Mouse (Mus musculus) testis, postnatal 10 days (tissue): ENCODE results near the gene Prkcsh.

Experiments
- DNase-seq: peaks from one replicate; pipeline ENCODE4 v3.0.0; 2021; ENCODE audit warnings: low spot score

Gene Prkcsh

GRCm38 (mm10) chr9:21987592-21988342 is 14.8 kb upstream of the Prkcsh start:
- peak; percentile 62 for DNase-seq

GRCm38 (mm10) chr9:21988421-21989101 is 14.0 kb upstream of the Prkcsh start:
- no peak for DNase-seq

- peak; percentile 69 for DNase-seq
Measured at GRCm38 (mm10) chr9:21989230-21990110, 13.1 kb upstream of the Prkcsh start, which contains the start of gene Rgl3. Rgl3 (minus strand) TSS chr9:21989446.

DNA sequence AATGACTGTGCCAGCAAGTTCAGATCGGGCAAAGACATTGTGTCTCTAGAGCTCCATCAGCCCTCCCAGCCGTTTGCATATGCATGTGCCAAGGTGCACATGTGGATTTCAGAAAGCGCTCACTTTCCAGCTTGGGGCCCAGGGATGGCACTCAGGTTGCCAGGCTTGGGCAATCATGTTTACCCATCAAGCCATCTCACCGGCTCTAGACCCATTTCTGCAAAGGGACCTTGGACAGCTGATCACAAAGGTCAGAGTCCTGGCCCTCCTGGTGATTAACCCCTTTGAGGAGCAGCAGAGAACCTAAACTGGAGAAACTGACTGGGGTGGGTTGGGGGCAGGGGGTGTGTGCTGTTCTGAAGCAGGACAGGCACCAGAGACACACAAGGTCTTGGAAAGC is 10.4 kb upstream of the Prkcsh start:
- no peak for DNase-seq

GRCm38 (mm10) chr9:21996178-21996867 is 6.3 kb upstream of the Prkcsh start:
- no peak for DNase-seq

GRCm38 (mm10) chr9:22000296-22000695 is 2.3 kb upstream of the Prkcsh start:
- DNase-seq, result no peak

DNA sequence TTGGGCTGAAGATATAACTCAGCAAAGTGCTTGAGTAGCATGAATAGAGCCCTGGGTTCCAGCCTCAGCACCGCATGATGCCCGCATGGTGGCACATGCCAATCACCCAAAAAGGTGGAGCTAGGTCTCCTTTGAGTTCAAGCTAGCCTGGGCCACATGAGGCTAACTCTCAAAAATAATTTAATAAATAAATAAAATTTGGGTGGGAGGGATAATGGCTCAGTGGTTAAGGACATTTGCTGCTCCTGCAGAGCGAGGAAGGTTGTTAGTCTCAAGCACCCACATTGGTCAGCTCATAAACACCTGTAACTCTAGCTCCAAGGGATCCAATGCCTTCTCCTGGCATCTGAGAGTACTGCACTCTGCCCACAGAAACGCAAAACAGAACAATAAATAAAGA is 973 bp upstream of the Prkcsh start:
- no peak for DNase-seq

DNA sequence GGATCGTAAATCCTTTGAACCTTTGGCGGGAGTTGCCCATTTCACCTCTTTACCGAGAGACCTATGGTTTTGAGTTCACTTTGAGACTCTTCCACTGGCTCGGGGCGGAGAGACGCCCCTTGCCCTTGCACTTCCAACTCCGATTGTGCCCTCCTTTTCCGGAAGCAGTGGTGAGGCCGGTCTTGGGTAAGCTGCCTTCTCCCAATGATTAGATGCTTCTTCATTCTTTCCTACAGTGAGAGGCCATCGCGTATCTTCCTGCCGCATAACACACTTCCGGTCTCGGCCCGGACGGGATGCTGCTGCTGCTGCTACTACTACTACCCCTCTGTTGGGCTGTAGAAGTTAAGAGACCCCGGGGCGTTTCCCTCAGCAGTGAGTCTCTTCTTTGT is 553 bp downstream of the Prkcsh start:
- no peak for DNase-seq

DNA sequence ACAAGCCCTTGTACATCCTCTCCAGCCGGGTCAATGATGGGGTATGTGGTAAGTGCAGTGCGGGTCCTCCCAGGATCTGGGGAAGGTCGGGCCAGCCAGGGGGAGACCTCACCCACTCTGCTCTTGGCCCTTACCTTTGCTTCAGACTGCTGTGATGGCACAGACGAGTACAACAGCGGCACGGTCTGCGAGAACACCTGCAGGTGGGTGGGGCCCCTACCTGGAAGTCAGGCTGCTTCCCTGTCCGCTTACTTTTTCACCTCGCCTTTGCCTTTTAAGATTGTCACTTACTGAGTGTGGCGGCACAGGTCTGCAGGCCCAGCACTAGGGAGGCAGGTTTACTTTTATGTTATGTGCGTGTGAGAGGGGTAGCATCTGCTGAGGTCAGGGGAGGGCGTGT is 1.9 kb downstream of the Prkcsh start:
- DNase-seq, result no peak

GRCm38 (mm10) chr9:22011055-22011454 is 8.4 kb downstream of the Prkcsh start:
- DNase-seq, result no peak

GRCm38 (mm10) chr9:22012731-22013130 is 10.1 kb downstream of the Prkcsh start:
- no peak for DNase-seq

- no peak for DNase-seq
Measured at GRCm38 (mm10) chr9:22016245-22016644, 13.6 kb downstream of the Prkcsh start.

DNA sequence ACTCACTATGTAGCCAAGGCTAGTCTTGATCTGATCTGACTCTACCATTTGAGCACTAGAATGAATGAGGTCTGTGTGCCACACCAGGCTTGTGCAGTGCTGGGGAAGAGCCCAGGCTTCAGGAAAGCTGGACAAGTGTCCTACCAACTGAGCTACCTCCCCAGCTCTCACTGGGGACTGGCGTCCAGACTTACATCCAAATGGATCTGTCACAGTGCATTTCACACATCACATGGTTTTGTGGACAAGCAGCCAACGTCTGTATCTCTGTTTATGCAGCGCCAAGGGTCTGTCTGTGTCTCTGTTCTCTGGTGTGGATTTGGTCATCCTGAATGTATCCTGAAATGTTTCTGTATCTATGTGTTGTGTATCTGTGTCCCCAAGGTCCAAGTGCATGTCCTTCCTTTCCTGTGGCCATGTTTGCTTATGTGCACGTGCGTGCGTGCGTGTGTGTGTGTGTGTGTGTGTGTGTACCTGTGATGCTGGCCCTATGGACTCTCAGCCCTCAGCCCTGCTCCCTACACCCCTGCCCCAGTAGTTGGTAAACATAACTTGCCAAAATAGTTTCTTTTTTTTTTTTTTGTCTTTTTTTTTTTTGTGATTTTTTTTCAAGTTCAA is 14.7 kb downstream of the Prkcsh start:
- no peak for DNase-seq

GRCm38 (mm10) chr9:22024592-22024991 is 22.0 kb downstream of the Prkcsh start:
- no peak for DNase-seq

- DNase-seq, result no peak
Measured at GRCm38 (mm10) chr9:22028467-22028866, 25.9 kb downstream of the Prkcsh start.

GRCm38 (mm10) chr9:22030386-22030785 is 27.8 kb downstream of the Prkcsh start:
- no peak for DNase-seq

- no peak for DNase-seq
Measured at GRCm38 (mm10) chr9:22035300-22036044, 32.9 kb downstream of the Prkcsh start.

- DNase-seq, result no peak
Measured at GRCm38 (mm10) chr9:22037826-22038225, 35.2 kb downstream of the Prkcsh start.

DNA sequence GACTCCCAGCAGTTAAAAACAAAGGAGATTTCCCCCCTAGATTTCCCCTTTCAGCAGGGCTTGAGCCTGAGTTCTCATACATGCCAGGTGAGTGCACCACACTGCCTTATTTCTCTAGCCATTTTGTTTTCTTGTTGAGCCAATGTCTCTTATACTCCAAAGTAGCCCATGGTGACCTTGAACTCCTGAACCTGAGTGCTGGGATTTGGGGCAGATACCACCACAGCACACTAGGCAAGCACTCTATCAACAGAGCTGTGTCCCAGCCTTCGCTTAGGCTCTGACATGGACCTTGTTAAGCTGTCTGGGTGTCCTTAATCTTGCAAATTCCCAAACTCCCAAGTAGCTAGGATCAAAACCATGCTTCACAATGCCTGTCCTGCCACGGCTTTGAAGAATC is 39.2 kb downstream of the Prkcsh start:
- no peak for DNase-seq

DNA sequence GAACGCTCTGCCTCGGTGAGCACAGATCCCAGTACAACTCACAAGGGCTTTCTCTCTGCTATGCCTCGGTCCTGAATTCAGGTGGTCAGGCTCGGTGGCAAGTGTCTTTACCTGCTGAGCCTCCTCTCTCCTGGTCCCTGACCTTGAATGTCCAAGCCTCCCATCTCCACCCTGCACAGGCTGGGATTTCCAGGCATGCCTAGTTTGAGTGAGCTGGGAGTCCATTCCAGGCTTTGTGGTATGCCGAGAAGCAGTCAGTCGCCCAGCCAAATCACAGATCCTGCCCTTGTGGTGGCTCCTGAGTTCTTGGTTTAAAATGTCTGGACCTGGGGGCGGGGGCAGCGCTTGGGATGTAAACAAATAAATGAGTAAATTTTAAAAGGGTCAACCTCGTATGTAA is 44.7 kb downstream of the Prkcsh start:
- no peak for DNase-seq

DNA sequence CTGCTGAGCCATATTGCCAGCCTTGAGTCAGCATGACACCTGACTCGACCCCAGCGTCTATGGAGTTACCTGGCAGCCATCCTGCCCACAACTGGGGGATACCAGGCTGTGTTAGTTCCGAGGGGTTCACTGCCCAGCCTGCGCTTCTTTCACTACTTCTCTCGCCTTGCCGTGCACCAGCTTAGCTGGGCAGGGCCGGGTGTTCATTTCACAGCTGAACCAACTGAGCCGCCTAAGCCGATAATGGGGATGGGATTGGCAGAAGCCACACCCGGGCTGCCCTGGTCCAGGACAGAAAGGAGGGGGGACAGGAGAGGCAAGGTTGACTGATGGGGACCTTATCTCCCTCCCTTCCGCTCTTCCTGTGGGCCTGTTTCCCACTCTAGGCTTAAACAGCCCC is 46.7 kb downstream of the Prkcsh start:
- DNase-seq, result no peak
